Mouse (Mus musculus) gastrocnemius, adult 18-20 months (tissue): ENCODE results near the gene Cyp39a1. TPM values are rescaled to one million over a fixed set of nuclear protein-coding genes. Genes with fewer than 3 reads are reported as not detected.
A peak's percentile ranks its signal among the peaks of the same experiment; 100 is the strongest.

ENCODE experiments used
- DNase-seq: peaks from one replicate; pipeline ENCODE4 v3.0.0; 2021; ENCODE audit warnings: low spot score
- long read RNA-seq, 2 experiments: library from polyadenylated mRNA; stranded (forward); transcript quantifications; one replicate each; pipeline ENCODE4 v2.0.0; 2021
- total RNA-seq, 2 experiments: library from RNA; stranded (reverse); gene quantifications; 2 replicates each; pipeline ENCODE4 v1.2.3; 2021

Cyp39a1 gene
- total RNA-seq = 1 to 10 TPM; 3.1 to 3.8 TPM
- long read RNA-seq, experiment 1, partial matches to known transcripts = 0 of 2 reads
- long read RNA-seq, experiment 1, other reads (novel, unspliced or antisense) = 0 of 2 reads
- long read RNA-seq, experiment 2, partial matches to known transcripts = 0 of 2 reads
- long read RNA-seq, experiment 2, other reads (novel, unspliced or antisense) = 0 of 2 reads

DNA sequence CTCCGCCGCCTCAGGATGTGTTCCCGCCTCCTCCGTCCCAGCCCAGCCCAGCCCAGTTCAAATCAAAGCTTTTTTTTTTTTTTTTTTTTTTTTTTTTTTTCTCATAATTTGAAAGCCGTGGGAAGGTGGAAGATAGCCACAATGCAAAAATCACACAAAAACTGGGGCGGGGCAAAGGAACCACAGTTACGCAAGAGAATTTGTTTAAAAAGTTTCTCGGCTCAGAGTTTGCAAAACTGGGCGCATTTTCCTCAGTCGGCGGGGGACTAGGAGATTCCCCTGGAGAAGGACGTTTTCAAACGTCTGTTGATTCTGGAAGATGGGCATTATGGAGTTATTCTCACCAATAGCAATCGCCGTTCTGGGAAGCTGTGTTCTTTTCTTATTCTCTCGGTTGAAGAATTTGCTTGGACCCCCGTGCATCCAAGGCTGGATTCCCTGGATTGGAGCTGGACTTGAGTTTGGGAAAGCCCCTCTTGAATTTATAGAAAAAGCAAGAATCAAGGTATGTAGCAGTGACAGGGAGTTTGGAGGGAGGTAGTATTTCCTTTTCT lies at the start of gene Cyp39a1:
TSS of gene Cyp39a1 (plus strand) at position 136 of the 554 bp plus-strand sequence.
- DNase-seq = no peak

DNA sequence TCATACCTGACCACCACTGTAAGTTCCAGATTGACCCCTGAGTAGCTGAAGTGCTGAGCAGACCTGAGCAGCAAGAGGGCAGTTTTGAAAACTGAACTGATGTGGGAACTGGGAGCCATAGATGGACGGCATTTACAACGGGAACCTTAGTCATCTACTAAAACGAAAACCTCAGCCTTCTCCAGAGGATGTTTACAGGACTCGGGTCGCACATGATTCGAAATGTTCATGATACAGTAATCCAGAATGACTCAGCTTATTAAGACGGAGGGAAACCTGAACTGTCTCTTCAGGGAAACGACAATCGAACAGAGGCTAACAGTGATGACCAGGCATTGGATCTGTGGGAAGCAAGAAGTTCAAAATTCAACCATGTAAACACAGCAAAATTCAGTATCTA lies 48.1 kb upstream of the Cyp39a1 start:
- no peak for DNase-seq

DNA sequence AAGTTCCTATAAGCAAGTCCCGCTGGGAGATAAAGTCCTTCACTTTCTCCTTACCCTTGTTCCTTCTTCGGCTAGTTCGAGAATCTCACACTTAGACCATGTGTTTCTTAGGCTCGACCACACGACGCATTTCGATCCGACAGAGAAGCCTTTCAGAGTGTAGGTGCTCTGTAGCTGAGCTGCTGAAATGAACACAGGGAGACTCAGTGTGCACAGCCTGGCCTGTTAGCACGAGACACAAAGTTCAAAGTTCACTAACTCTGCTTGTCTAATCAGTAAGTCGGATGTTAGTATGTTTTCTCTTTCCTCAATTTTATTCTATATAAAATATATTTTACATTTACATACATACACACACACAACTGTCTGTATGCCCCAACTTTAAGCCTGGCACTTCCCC lies 45.1 kb upstream of the Cyp39a1 start:
- no peak for DNase-seq

DNA sequence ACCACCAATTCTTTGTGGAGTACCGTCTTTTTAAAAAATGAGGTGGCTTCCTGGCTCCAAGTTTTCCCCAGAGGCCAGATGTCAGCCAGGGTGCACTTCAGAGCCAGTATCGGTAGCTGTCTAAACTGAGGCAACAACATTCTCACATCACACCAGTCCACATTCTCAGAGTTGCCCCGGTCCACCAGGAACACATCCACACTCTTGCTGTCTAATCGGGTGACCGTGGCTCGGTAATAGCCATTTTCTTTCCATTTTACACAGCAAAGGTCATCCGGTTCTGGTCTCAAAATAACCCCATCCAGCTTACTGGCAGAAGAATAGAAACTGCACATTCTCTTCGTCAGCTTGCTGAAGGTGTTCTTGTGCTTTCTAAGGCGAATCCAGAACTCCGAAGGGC lies 39.0 kb upstream of the Cyp39a1 start:
- DNase-seq = no peak

DNA sequence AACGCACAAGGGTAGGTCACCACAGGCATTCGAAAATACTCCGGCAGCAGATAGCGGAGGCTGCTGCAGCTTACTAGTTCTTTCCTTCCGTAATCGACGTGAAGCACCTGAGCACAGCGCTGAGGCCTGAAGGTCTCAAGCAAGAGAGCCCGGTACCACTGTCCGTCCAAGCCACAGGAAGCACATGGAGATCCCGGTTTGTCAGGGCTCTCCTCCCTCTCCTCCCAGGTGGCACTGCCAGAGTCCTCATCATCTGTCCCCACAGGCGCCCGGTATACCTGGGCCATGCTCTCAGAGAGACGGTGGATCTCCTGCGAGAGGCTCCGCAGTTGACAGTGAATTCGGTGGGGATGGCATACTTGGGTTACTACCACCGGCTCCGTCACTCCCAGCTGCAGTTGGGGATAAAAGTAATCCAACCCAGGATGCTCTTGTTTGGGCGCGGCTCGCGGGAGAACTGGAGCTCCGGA lies 38.2 kb upstream of the Cyp39a1 start:
- no peak for DNase-seq

DNA sequence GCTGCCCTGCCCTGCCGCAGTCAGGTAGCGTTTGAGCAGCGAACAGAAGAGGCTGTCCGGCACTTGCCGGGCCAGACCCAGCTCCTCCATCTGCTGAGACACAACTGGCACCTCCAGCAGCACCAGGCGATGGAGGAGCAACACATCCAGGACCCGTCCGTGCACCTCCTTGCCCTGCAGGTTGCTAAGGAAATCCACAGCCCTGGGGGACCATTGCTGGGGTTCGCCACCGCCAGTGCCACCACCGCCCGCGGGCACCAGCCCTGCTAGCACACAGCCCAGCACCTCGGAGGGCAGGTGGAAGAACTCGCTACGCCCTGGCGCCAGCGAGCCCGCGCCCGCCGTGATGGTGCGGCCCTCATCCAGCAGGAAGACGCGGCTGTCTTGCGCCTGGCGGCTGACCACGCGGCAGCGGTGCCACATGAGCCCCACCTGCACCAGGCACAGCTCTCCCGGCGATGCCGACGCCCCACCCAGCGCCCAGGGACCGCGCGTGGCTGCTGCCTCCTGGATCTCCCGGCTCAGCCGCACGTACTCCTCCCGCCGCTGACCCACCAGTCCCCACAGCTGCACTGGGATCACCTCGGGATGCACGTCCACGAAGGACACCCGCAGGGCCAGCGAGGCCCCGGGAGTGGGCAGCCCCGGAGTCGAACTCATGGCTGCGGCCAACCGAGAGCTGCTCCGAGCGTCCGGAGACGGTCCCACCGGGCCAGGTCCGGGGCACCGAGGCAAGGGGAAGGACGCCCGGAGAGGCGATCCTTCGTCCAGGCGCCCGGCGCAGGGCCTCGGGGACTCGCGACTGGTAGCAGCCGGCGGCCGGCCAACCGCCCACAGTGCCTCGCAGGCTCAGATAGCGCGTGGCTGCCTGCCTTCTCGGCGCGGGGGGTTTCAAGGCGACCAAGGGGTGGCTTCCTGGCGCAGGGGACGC lies 37.5 kb upstream of the Cyp39a1 start, which contains the start of gene Tdrd6:
TSS of gene Tdrd6 (minus strand) at position 804 of the 931 bp plus-strand sequence.
- DNase-seq = no peak

DNA sequence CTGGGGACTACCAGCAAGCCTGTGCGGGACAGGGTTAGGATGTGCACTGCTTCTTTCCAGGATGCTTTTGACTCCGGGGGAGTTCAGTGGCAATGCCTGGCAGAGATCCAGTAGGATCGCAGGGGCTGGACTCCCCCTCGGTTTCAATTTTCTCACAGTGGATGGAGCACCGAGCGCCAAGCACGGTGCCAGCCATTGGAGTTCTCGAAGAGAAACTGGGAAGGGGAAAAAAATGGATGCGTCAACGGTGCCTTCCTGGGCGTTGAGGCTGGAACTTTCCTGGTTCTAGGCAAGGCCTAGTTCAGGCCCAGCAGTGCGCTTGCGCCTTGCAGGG lies 36.8 kb upstream of the Cyp39a1 start:
- DNase-seq = no peak

DNA sequence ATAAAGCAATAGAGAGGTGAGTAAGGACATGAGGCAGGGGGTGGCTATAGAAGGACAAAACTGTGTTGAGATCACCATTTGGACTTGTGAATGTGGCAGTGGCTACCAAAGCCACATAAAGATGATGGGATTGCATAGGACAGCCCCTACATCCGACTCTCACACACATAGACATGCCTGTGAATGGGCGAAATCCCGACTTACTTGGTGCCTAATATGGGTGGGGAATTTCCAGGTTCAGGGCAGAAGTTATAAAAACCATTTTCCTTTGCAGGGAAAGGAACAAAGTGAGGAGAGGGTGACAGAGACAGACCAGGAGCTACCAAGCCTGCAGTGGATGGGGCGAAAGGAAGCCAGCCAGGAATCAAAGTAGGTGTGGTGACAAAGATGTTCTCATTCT lies 30.1 kb upstream of the Cyp39a1 start:
- no peak for DNase-seq

DNA sequence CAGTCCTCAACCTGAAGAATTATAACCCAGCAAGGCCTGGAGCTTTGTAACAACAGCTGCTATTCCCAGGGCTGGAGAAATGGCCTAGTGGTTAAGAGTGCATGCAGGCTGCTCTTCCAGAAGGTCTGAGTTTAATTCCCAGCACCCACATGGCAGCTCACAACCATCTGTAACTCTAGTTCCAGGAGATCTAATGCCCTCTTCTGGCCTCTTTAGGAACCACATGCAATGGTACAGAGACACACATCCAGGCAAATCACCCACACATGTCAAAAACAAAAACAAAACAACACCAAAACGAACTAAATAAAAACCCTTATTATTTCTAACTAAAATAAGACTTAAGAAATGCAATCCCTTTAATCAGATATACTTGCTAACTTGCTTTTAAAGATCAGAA lies 26.4 kb upstream of the Cyp39a1 start:
- DNase-seq = no peak

DNA sequence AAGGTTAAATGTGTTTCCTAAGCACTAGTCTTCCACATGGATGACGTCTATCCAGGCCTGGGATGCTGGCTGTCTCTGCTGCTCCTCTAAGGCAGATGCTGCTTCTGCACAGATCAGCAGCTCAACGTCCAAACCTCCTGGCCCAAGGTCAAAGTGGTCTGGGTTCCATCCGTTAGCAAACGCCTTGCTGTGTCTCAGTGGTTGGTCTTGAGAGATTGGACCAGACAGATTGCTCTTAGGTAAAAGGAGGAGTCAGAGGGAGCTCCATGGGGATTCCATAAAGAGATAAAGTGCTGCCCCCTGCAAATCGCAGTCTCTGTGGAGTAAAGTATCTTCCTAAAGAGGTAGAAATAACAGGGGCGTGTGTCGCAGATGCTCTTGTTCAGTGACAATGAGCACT lies 24.0 kb upstream of the Cyp39a1 start:
- DNase-seq = no peak

DNA sequence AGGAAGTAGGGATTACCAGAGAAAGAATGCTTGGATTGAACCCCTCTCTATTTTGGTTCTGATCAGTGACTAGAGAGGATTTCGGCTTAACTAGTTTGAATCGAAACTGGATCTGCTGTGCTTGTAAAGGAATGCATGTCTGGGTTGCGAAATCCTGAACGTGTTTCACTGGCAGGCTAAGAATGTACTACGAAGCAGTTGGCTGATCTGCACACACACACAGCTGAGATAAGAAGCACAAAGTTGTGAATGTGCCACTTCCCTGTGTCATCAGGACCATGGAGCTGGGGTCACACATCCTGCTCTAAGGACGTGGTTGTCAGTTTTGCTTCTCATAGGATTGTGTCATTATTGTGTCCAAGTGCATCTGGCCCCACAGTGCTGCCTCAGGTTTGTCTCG lies 22.9 kb upstream of the Cyp39a1 start:
- DNase-seq = no peak

DNA sequence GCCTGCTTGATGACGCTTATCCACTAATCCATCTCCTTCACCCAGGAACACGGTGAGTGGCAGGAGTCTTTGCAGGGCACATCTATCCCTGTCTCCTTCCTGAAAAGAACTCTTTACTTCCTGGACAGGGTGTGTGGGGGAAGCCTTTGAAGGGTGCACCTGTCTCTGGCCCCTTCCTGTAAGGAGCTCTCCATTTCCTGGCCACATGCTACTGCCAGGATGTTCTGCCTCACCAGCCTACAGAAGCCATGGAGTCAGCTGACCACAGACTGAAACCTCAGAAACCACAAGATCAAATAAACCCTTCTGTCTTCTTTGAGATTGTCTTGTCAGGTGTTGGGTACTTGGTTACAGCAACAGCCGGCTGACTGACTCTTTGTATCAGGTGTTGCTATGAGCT lies 22.1 kb upstream of the Cyp39a1 start:
- no peak for DNase-seq

DNA sequence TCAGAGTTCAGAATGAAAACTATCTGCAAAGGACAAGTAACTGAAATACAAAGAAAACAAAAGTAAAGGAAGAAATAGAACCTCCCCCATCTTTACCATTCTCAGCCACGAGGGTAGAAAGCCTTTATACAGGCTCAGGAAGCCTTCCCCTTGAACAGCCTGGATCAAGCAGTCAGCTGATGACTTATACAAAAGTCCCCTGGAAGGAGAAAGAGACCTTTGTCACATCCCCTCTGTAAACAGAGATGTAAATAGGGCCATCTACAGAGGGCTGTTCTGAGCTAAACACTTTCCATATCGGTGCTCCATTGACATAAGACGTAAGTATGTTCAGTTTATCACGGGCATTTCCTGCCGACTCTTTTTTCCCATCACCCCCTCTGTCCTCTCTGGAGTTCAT lies 20.3 kb upstream of the Cyp39a1 start:
- DNase-seq = no peak

DNA sequence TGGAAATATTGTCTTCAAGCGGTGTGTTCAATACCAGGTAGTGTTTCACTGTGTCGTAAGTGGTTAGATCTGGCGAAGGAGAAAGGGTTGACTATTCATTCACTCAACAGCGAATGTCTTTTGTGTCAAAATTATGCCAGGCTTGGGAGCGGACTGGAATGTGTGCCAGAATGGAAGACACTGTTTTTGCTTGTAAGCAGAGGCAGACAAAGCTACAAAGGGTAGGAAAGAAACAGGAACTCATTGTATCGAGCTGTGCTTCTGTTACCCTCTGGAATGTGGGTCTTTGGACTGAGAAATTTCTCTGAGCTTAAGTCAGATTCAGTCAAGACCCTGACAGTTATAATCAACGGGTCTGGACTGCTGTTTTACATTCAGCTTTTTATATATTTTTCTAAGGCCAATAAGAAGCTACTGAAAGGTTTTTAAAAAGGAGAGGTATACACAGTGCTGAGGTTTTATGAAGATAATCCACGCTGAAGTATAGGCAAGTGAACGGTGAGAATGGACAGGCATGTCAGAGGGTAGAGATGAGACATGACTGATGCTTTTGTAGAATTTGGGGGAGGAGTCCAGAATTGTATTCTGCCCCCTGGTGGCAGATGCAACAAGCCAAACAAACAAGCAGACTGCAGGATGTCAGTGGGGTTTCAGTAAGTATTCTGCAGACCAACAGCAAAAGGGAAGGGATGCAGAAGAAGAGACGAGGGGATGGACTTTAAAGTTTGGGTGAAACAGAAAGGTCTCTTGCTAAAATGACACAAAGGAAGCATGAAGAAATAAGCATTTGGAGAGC lies 17.4 kb upstream of the Cyp39a1 start:
- DNase-seq = no peak

DNA sequence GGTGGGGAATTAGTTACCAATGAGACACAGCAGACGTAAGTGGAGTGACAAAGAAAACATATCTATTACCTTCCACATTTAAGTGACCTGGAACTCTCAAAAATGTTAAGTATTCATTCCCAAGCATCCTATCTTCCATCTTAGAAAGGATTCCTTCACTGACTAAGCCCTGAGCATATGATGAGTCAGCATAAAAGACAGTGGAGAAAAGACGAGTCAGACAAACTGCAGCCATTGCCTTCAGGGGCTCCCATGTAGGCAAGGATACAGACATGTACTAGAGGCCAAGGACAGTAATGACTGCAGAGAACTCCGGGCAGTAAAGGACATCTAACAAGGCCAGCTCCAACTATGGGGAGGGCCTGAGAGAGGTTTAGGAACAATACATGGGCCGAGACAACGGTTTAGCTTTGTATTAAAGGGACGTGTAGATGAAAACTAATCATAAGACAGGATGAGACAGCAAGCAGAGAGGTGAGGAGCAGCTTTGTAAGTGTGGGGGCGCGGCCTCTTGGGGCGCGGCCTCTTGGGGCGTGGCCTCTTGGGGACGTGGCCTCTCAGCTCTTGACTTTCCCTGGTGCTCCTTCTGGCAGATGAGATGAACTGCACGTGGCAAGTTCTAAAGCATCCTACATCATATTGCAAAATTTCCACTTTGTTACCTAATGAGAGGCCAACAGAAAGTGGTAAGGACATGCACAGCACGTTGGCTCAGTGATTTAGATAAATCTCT lies 15.7 kb upstream of the Cyp39a1 start:
- DNase-seq = no peak

DNA sequence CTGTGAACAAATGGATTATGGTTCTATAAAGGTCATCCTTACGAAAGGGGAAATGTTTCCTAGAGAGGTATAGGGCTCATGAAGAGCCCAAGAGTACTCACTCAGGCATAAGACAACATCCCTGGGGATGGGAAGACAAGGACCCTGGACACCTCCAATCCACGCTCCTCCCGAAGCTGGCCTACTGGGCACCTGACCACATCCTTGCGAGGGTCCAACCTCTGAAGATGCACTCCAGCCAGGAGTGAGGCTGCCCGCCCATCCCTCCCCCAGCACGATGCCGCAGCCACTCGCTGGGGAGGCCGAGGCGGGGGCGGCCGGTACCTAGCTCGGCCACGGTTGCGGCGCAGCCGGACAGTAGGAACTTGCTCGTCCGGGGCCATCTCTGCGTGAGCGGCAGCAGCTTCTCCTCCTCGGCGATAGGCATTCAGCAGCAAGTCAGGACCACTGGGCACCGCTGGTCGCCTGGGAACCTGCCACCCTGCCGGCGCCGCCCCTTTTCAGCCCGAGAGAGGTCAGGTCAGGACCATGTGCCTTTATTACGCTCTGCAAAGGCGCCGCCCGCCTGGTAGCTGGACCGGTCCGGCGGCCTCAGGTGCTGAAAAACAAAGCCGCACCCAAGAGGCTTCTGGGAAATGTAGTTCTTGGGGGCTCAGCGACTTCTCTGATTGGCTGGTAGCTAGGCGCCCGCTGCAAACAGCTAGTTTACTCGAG lies 492 bp upstream of the Cyp39a1 start, which contains the start of gene Slc25a27:
TSS of gene Slc25a27 (minus strand) at position 639 of the 714 bp plus-strand sequence.
- peak; percentile 94 for DNase-seq

DNA sequence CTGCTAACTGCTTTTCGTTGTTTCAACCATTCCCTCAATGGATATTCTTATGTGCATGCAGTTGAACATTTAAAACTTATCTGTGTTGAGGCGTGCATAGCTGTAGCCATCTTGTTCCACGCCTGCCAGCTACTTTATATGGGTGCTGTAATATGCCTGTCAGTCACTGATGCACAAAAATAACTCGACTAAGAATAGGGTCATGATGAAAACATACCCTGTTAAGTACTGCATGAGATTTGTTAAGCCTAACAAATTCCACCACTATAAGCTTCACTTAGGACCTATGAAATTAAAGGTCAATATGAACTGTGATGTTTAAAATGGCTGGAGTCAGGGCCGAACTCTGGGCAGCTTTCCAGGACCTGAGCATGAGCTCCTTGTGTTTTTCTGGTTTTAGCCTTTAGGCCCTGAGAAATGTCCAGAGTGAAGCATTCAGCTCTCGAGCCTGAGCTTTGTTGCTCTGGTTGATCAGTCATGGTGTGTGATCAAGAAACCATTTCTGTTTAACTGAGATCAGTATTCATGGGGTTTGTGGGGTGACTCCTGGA lies 2.0 kb downstream of the Cyp39a1 start:
- DNase-seq = peak; percentile 13

DNA sequence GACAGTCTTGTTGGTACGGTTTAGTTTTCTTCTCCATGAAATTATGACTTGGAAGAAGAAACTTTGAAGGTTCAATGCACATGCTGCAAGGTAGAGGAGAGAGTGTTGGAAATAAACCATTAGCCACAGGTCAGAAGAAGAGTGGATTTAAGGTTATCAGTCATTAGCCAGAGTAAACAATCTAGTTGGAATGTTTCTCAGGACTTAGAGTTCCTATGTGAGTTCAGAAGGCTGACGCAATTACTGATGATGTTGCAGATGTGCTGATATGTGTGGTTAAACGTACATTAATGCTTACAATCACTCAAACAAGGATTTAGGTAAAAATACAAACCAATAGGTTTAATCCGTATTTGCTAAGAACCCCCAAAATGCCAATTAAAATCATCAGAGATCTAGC lies 4.7 kb downstream of the Cyp39a1 start:
- no peak for DNase-seq

DNA sequence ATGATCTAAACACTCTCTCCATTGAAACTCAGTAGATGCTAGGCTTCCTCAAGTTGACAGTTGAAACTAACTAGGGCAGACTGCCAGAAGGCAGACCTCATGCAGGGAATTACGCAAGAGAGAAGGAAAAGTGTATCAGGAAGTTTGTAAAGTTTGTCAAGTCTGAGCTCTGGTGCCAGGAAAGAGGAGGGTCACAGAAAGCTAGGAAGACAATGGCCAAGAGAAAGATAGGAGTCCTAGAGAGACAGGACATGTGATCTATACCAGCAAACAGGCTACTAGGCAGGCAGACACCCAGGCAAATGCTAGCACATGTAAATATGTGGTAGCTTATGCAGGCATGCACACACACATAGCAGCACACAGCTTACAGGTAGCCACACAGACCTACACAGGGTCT lies 8.0 kb downstream of the Cyp39a1 start:
- peak; percentile 29 for DNase-seq

DNA sequence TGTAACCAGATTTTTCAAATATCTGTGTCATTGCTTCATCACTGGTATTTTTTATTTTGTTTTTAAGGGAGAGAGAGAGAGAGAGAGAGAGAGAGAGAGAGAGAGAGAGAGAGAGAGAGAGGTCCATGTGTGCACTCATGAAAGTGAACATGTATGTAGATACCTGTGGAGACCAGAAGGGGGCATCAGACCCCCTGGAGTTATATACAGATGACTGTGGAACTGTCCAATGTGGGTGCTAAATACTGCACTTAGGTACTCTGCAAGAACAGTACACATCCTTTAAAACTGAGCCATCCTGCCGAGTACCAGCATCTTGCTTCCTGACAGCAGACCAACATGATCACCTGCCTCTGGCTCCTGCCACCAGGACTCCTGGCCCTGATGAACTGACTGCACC lies 9.0 kb downstream of the Cyp39a1 start:
- no peak for DNase-seq
